Mouse (Mus musculus): ENCODE measurements around the gene Gse1.

- TF ChIP-seq CTCF (IDR thresholded peaks at IDR 0.05 in 2 of 3, conservative IDR thresholded peaks at IDR 0.05 in 1 of 3; ENCODE audit: control insufficient read depth in 1 of 3, insufficient read depth in 1 of 3, low read depth in 2 of 3, low read length in 3 of 3, poor library complexity in 1 of 3, severe bottlenecking in 1 of 3) (no peak), USF1 (IDR thresholded peaks at IDR 0.05; ENCODE audit: low read depth, low read length) (no peak), POLR2AphosphoS2 (IDR thresholded peaks at IDR 0.05; ENCODE audit: low read length) (no peak), POLR2A (IDR thresholded peaks at IDR 0.05; ENCODE audit: control insufficient read depth in 1 of 2, insufficient read depth in 1 of 2, low read depth in 1 of 2, low read length in 2 of 2, poor library complexity in 1 of 2) (no peak), GATA1 (IDR thresholded peaks at IDR 0.05; ENCODE audit: low read depth, low read length) (no peak), TAL1 (IDR thresholded peaks at IDR 0.05; ENCODE audit: low read length) (no peak), MAX (IDR thresholded peaks at IDR 0.05; ENCODE audit: low read length) (no peak), TBP (IDR thresholded peaks at IDR 0.05; ENCODE audit: low read depth, low read length) (no peak), BHLHE40 (IDR thresholded peaks at IDR 0.05; ENCODE audit: borderline replicate concordance, low read depth, low read length) (no peak), ZKSCAN1 (IDR thresholded peaks at IDR 0.05; ENCODE audit: low read depth, low read length) (no peak)
Observed at GRCm38 (mm10) chr8:120212596-120212995, 15.7 kb upstream of the Gse1 start.

Measured in MEL (cell line).